Mouse (Mus musculus) embryonic facial prominence, embryonic 15.5 days (tissue): ENCODE measurements around the gene Olfr91. TPM values are rescaled to one million over a fixed set of nuclear protein-coding genes. Genes with fewer than 3 reads are reported as not detected.
A peak's percentile ranks its signal among the peaks of the same experiment; 100 is the strongest.

Experiments used
- ATAC-seq: fragments of 200-750 bp; cut with Nextera tagmentation; 2 replicates; pipeline ENCODE4 v1.8.0; 2017; ENCODE audit warnings: low read depth, moderate TSS enrichment; ENCODE audit not compliant: insufficient number of reproducible peaks, low FRiP score, low TSS enrichment
- H3K27ac ChIP-seq: fragments of 300-500 bp; sonication (generic); replicated peaks from 2 replicates; pipeline ENCODE4 v1.5.1; 2015; ENCODE audit warnings: mild to moderate bottlenecking, inconsistent platforms
- H3K27me3 ChIP-seq: fragments of 300-500 bp; sonication (generic); 2 replicates; pipeline ENCODE4 v1.6.1; 2015; ENCODE audit warnings: inconsistent platforms
- H3K36me3 ChIP-seq: fragments of 300-500 bp; sonication (generic); 2 replicates; pipeline ENCODE4 v1.6.1; 2015; ENCODE audit warnings: mild to moderate bottlenecking, inconsistent platforms
- H3K4me1 ChIP-seq: fragments of 300-500 bp; sonication (generic); 2 replicates; pipeline ENCODE4 v1.6.1; 2015; ENCODE audit warnings: inconsistent platforms
- H3K4me2 ChIP-seq: fragments of 300-500 bp; sonication (generic); replicated peaks from 2 replicates; pipeline ENCODE4 v1.6.1; 2015; ENCODE audit warnings: mild to moderate bottlenecking, inconsistent platforms
- H3K4me3 ChIP-seq: fragments of 300-500 bp; sonication (generic); replicated peaks from 2 replicates; pipeline ENCODE4 v1.5.1; 2015; ENCODE audit warnings: mild to moderate bottlenecking, inconsistent platforms
- H3K9ac ChIP-seq: fragments of 300-500 bp; sonication (generic); 2 replicates; pipeline ENCODE4 v1.6.1; 2015; ENCODE audit warnings: inconsistent platforms
- H3K9me3 ChIP-seq: fragments of 300-500 bp; sonication (generic); replicated peaks from 2 replicates; pipeline ENCODE4 v1.6.1; 2016; ENCODE audit warnings: inconsistent platforms
- WGBS: fragments of 180-500 bp; shearing (Covaris S2); methylation state at CpG from one replicate; pipeline ENCODE4 v1.1.7; 2015; 5-methylcytosine and 5-hydroxymethylcytosine counted together
- polyA plus RNA-seq: library from polyadenylated mRNA; unstranded; fragments of >200 nt; fragmentation: Nextera tagmentation; extraction: Ambion mirVana; gene quantifications from 2 replicates; pipeline ENCODE4 v1.2.1, GENCODE M21; 2015

The Olfr91 gene
- polyA plus RNA-seq, 1 experiment from 2014 or later, result not detected

DNA sequence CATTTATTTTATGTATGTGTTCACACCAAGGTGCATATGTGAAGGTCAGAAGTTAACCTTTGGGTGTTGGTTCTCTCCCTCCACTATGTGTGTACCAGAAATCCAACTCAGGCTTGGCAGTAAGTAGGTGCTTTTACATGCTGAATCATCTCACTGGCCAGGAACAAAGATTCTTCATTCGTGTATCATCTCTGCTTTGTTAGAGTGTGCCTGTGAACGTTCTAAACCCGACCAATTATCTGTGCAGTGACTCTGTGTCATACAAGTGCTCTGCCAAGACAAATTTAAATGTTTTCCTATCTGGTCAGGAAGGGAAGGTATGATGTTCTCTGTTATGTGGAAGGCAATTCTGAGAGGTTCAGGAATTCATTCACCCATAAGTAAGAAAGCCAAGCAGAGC is 36.6 kb downstream of the Olfr91 start:
- Histone ChIP-seq H3K4me2 (no peak overlapping the region), H3K36me3 (peaks cover 75% of the 10 kb centered on the region), H3K4me3 (no peak overlapping the region), H3K9ac (no peak overlapping the region), H3K27ac (no peak overlapping the region), H3K27me3 (no peaks in the 10 kb centered on the region), H3K9me3 (no peaks in the 10 kb centered on the region), H3K4me1 (no peaks in the 10 kb centered on the region)
- no peak for ATAC-seq
- WGBS, result 83% methylated on average over 3 of the region's 3 CpGs

DNA sequence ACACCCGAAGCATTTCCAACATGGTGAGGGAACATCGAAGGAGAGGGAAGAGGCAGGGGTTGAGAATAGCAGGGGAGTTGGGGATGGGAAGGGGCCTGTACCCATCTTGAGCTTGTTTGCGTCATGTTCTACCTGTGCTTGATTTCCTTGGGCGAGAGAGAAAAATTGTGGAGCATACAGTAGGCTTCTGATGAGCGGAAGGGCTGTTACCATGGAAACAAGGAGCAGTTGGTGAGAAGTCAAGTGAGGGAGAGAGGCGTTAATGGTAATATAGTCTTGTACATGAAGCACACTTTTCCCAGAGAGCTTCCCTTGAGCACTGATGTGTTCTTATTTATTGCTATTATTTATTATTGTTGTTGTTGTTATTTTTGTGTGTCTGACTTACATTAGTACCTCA is 41.1 kb downstream of the Olfr91 start:
- no peaks in the 10 kb centered on the region for H3K4me1 ChIP-seq
- no peak overlapping the region for H3K9ac ChIP-seq
- no peak overlapping the region for H3K4me2 ChIP-seq
- H3K4me3 ChIP-seq, result no peak overlapping the region
- no peaks in the 10 kb centered on the region for H3K27me3 ChIP-seq
- ATAC-seq, result no peak
- no peak overlapping the region for H3K27ac ChIP-seq
- H3K36me3 ChIP-seq, result peaks cover 55% of the 10 kb centered on the region
- no peaks in the 10 kb centered on the region for H3K9me3 ChIP-seq
- WGBS, result 90% methylated on average over 6 of the region's 6 CpGs

DNA sequence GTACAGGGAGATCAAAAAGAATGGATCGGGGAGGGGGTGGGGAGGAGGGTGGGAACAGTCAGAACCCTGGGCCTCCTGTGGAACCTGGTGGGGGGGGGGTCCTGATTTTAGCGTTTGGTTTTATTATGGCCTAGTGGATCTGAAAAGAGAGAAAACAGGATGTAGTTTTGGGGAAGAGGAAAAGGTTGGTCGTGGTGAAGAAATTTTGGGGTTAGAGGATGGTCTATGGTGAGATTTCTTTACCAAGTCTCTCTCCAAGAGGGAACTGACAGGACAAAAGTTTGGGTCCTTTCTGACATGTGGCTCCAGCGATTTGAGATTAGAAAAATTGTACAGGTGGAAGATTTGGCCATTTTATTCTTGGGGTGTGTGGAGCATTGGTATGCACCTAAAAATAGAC is 46.3 kb downstream of the Olfr91 start:
- Histone ChIP-seq H3K36me3 (peaks cover 26% of the 10 kb centered on the region), H3K27ac (no peak overlapping the region), H3K9ac (no peak overlapping the region), H3K27me3 (peaks cover 4% of the 10 kb centered on the region; the same call in 1 of the 2 replicates), H3K4me3 (no peak overlapping the region), H3K9me3 (no peaks in the 10 kb centered on the region), H3K4me2 (peak overlapping the region; percentile 73), H3K4me1 (peaks cover 36% of the 10 kb centered on the region)
- no peak for ATAC-seq
- WGBS, result 48% methylated on average over 4 of the region's 4 CpGs

DNA sequence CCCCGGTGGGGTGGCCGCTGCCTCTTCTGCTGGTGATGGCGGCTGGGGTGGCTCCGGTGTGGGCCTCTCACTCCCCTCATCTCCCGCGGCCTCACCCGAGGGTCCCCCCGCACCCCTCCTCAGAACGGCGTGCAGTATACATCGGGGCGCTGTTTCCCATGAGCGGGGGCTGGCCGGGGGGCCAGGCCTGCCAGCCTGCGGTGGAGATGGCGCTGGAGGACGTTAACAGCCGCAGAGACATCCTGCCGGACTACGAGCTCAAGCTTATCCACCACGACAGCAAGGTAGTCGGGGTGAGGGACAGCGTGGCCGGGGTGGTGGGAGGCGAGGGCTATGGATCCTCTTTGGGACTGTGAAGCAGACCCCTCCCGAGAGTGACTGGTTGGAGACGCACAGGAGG is 47.2 kb downstream of the Olfr91 start:
- no peaks in the 10 kb centered on the region for H3K9me3 ChIP-seq
- no peak for ATAC-seq
- H3K36me3 ChIP-seq, result peaks cover 18% of the 10 kb centered on the region; the same call in 1 of the 2 replicates
- peaks cover 4% of the 10 kb centered on the region; the same call in 1 of the 2 replicates for H3K27me3 ChIP-seq
- H3K27ac ChIP-seq, result 0 out of 2 replicates have a peak overlapping the region, but pooled peaks have one; percentile 22
- H3K9ac ChIP-seq, result peak overlapping the region; percentile 50
- H3K4me2 ChIP-seq, result peak overlapping the region; percentile 73
- peak overlapping the region; percentile 67 for H3K4me3 ChIP-seq
- H3K4me1 ChIP-seq, result peaks cover 40% of the 10 kb centered on the region
- WGBS, result 4% methylated on average over 27 of the region's 27 CpGs

DNA sequence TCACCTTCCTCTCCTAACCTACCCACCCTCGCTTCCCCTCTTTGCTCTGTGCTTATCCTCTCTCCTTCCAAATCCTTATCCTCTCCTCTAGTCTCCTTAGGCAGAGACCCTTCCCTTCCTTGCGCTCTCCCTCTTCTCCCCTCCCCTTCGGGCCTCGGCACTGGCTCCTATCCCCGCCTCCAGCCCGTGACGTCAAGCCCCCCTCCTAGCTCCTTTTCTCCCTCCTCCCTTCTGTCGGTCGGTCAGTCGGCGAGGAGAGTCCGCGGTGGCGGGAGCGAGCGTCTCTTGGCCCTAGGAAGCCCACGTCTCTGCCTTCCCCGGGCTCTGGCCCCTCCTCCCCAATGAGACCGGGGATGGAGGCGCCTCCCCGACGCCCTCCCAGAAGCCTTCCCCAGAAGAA is 47.7 kb downstream of the Olfr91 start:
- peak overlapping the region; percentile 50 for H3K9ac ChIP-seq
- WGBS, result 1% methylated on average over 22 of the region's 22 CpGs
- H3K4me1 ChIP-seq, result peaks cover 44% of the 10 kb centered on the region
- no peaks in the 10 kb centered on the region for H3K9me3 ChIP-seq
- peak; percentile 45; the same call in 1 of the 2 replicates for ATAC-seq
- peaks cover 4% of the 10 kb centered on the region; the same call in 1 of the 2 replicates for H3K27me3 ChIP-seq
- H3K4me3 ChIP-seq, result peak overlapping the region; percentile 67
- peak overlapping the region; percentile 73 for H3K27ac ChIP-seq
- 0 out of 2 replicates have a peak, but pooled peaks cover 14% of the 10 kb centered on the region for H3K36me3 ChIP-seq
- peak overlapping the region; percentile 73 for H3K4me2 ChIP-seq

DNA sequence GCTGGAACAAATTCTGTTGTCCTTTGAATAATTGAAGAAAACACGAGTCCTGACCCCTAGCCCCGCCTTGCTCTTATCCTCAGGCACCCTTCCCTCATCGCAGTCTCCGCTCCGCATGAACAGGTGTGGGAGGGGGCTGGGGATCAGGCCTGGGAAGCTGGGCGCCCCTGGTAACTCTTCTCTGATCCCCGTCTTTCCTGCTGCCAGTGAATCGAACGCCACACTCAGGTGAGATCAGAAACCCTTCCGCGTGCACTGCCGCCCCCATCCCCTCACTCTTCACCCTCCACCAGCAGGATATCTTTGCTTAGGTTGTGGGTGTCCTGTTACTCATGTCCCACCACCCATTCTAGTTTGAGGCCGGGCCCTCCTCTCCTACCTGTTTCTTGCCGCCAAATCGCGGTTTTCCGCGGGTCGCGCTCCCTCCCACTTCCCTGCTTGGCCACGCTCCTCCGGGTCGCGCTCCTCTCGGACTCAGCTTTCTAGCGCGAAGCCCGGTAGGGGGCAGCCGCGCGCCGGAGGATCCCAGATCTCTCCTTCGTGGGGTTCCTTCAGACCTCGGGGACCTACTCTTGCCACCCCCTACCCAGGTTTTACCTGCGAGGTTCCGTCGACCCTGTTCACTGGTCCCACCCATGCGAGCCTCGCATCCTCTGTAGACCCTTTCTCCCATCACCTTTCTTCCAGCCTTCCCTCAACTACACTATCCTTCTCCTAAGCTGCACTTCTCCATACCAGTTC is 48.3 kb downstream of the Olfr91 start:
- peak overlapping the region; percentile 67 for H3K4me3 ChIP-seq
- H3K27me3 ChIP-seq, result peaks cover 4% of the 10 kb centered on the region; the same call in 1 of the 2 replicates
- WGBS, result 5% methylated on average over 39 of the region's 39 CpGs
- H3K9me3 ChIP-seq, result no peaks in the 10 kb centered on the region
- peak overlapping the region; percentile 73 for H3K27ac ChIP-seq
- peak overlapping the region; percentile 73 for H3K4me2 ChIP-seq
- 0 out of 2 replicates have a peak, but pooled peaks have one; percentile 2 for ATAC-seq
- H3K4me1 ChIP-seq, result peaks cover 48% of the 10 kb centered on the region
- H3K9ac ChIP-seq, result peak overlapping the region; percentile 50; the same call in 1 of the 2 replicates
- H3K36me3 ChIP-seq, result 0 out of 2 replicates have a peak, but pooled peaks cover 9% of the 10 kb centered on the region

DNA sequence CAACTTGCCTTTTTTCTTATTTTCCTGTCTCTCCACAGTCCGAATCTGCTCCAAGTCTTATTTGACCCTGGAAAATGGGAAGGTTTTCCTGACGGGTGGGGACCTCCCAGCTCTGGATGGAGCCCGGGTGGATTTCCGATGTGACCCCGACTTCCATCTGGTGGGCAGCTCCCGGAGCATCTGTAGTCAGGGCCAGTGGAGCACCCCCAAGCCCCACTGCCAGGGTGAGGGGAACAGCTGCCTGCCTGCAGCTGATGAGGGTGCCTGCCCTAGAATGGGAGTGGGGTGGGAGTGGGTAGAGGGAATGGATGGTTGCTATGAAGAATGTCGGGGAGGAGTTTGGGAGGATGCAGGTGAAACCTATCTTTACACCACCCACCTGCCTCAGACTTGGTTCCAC is 49.7 kb downstream of the Olfr91 start:
- H3K4me1 ChIP-seq, result peaks cover 48% of the 10 kb centered on the region
- WGBS, result 57% methylated on average over 7 of the region's 7 CpGs
- H3K9ac ChIP-seq, result no peak overlapping the region
- H3K4me2 ChIP-seq, result no peak overlapping the region
- H3K9me3 ChIP-seq, result no peaks in the 10 kb centered on the region
- H3K27ac ChIP-seq, result no peak overlapping the region
- peaks cover 4% of the 10 kb centered on the region; the same call in 1 of the 2 replicates for H3K27me3 ChIP-seq
- no peak overlapping the region for H3K4me3 ChIP-seq
- no peaks in the 10 kb centered on the region for H3K36me3 ChIP-seq
- ATAC-seq, result no peak

DNA sequence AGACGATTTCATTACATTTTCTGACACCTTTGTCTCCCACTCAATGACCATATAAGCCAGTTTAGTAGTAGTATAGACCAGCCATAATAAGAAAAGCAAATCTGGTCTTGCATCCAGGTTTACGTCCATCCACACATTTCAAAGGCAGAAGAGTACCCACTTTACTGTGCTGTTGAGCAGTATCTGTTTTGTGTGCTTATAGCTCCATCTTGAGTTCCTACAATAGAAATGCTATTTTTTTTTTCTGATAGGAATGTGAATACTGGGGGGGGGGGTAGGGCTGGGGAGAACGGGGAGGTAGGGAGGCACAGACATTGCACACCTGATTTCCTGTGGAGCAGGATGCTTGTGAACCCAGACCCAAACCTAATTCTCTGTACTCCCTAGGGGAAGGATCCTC is 50.1 kb downstream of the Olfr91 start:
- H3K27ac ChIP-seq, result no peak overlapping the region
- H3K9me3 ChIP-seq, result no peaks in the 10 kb centered on the region
- no peaks in the 10 kb centered on the region for H3K36me3 ChIP-seq
- no peak overlapping the region; the same call in 1 of the 2 replicates for H3K4me3 ChIP-seq
- no peak overlapping the region for H3K4me2 ChIP-seq
- H3K27me3 ChIP-seq, result peaks cover 4% of the 10 kb centered on the region; the same call in 1 of the 2 replicates
- 18% methylated on average over 3 of the region's 3 CpGs for WGBS
- H3K9ac ChIP-seq, result no peak overlapping the region
- ATAC-seq, result no peak
- peaks cover 48% of the 10 kb centered on the region for H3K4me1 ChIP-seq

DNA sequence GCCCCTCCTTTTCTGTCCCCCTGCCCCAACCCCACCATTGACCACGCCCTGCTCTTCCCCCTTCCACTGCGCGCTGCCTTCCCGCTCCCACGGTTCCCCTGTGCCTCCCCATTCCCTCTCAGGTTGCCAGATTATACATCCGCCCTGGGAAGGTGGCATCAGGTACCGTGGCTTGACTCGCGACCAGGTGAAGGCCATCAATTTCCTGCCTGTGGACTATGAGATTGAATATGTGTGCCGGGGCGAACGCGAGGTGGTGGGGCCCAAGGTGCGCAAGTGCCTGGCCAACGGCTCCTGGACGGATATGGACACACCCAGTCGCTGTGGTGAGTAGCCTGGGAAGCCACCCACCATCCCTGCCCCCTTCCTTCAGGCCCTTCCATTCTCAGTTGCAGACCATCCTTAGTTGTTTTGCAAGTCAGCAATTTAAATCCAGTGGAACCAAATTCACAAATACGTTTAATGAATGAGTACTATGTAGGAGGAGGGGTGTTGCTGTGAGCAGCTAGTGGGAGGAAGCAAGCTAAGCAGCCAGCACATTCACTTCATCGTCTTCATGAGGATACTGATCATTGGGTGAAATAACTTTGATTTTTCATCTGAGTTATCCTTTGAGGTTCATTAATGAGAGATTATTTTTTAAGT is 50.6 kb downstream of the Olfr91 start:
- Histone ChIP-seq H3K36me3 (no peaks in the 10 kb centered on the region), H3K27ac (no peak overlapping the region), H3K4me1 (peaks cover 48% of the 10 kb centered on the region), H3K9ac (no peak overlapping the region), H3K9me3 (no peaks in the 10 kb centered on the region), H3K4me3 (peak overlapping the region; percentile 68), H3K4me2 (peak overlapping the region; percentile 92), H3K27me3 (peaks cover 4% of the 10 kb centered on the region; the same call in 1 of the 2 replicates)
- 20% methylated on average over 19 of the region's 19 CpGs for WGBS
- no peak for ATAC-seq

DNA sequence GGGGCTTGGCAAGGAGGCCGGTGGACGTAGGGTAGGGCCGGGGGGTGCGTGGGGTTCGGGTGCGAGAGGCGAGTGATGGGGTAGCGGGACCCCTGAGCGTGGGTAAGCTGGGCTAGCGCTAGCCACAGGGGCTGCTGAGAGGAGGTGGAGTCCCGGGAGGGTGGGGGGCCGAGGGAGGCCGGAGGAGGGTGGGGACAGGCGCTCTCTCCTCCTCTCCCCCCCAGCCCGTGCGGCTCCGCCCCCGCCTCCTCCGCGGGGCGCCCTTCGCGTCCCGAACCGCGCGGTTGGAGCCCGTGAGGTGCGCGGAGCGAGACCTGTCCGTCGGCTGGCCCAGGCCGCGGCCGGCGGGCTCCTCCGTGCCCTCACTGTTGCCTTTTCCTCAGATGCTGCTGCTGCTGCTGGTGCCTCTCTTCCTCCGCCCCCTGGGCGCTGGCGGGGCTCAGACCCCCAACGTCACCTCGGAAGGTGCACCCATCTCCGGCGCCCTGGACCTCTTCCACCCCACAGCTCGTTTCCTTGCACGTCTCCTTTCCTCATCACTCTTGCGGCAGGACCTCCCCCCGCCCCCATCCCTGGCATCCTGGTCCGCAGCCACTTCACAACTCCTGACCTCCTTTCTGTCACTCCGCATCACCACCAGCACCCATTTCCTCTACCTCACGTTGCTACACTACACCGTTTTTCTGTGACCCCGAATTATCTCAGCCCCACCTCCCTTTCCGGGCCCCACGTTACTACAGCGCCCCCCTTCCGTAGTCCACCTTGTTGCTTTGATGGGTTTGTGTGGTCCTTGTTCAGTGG is 51.6 kb downstream of the Olfr91 start:
- WGBS, result 1% methylated on average over 45 of the region's 58 CpGs
- H3K27me3 ChIP-seq, result peaks cover 4% of the 10 kb centered on the region; the same call in 1 of the 2 replicates
- ATAC-seq, result peak; percentile 84
- H3K4me2 ChIP-seq, result peak overlapping the region; percentile 92
- peak overlapping the region; percentile 68 for H3K4me3 ChIP-seq
- H3K9me3 ChIP-seq, result no peaks in the 10 kb centered on the region
- H3K27ac ChIP-seq, result peak overlapping the region; percentile 77
- peaks cover 46% of the 10 kb centered on the region for H3K4me1 ChIP-seq
- H3K36me3 ChIP-seq, result no peaks in the 10 kb centered on the region
- H3K9ac ChIP-seq, result peak overlapping the region; percentile 67
